Mouse (Mus musculus) G1E (cell line): ENCODE results near the gene D230025D16Rik.

Experiments
- CTCF ChIP-seq: IDR thresholded peaks from 2 replicates; pipeline ENCODE4 v1.5.1; 2012; ENCODE audit warnings: low read depth, low read length, inconsistent platforms, mixed read lengths
- GATA1 ChIP-seq: IDR thresholded peaks from 2 replicates; pipeline ENCODE4 v1.6.1; 2012; ENCODE audit warnings: borderline replicate concordance, low read length, inconsistent platforms, mixed read lengths
- POLR2AphosphoS5 ChIP-seq: IDR thresholded peaks from 2 replicates; pipeline ENCODE4 v1.6.1; 2012; ENCODE audit warnings: low read depth, low read length, inconsistent platforms; ENCODE audit not compliant: insufficient replicate concordance

GRCm38 (mm10) chr8:105289805-105290460, 65.0 kb downstream of the D230025D16Rik start, which contains the start of gene 4931428F04Rik:
- TF ChIP-seq CTCF (no peak), POLR2AphosphoS5 (no peak), GATA1 (no peak)
